Mouse (Mus musculus): Measurements from ENCODE around the gene Mrps18a. TPM values are rescaled to one million over a fixed set of nuclear protein-coding genes. Genes with fewer than 3 reads are reported as not detected.

Gene Mrps18a
- polyA plus RNA-seq, 1 experiment from 2014 or later, result 143 TPM

DNA sequence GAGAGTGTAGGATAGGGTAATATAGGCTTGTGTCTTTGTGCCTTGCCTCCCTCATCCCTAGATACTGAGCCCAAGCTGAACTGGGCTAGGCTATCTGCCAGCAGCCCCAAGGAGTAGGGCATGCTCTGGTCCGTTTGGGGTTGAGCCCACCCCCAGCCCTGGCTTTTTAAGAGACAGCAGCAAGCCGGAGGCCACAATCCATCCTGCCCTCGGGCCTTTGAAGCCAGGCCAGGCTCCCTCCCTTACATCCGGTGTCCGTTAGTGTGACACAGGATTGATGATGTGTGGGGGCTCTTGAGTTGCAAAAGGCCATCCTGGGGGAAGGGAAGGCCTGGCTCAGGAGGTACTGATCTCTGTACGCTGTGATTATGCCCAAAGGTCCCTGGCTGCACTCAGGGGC is 15.8 kb downstream of the Mrps18a start:
- Histone ChIP-seq H3K9me3 (ENCODE audit: control insufficient read depth, low read length) (no peaks in the 10 kb centered on the region), H3K4me2 (no peak overlapping the region), H3K27ac (ENCODE audit: low read depth, low read length) (no peak overlapping the region), H3K36me3 (ENCODE audit: control insufficient read depth, insufficient read depth, low read length) (peaks cover 56% of the 10 kb centered on the region), H3K4me3 (ENCODE audit: low read depth, low read length) (no peak overlapping the region), H3K4me1 (replicated peaks; ENCODE audit: control insufficient read depth, insufficient read depth, low read length) (peaks cover 3% of the 10 kb centered on the region; the same call in 1 of the 2 replicates), H3K9ac (ENCODE audit: low read depth, low read length) (no peak overlapping the region), H3K27me3 (replicated peaks; ENCODE audit: control insufficient read depth, insufficient read depth, low read length) (no peaks in the 10 kb centered on the region)
- DNase-seq (ENCODE audit: low spot score) (no peak), ATAC-seq (replicated peaks; ENCODE audit: low FRiP score) (no peak)
- WGBS, result 76% methylated on average over 6 of the region's 6 CpGs

- Histone ChIP-seq H3K4me1 (replicated peaks; ENCODE audit: control insufficient read depth, insufficient read depth, low read length) (peaks cover 3% of the 10 kb centered on the region; the same call in 1 of the 2 replicates), H3K4me3 (ENCODE audit: low read depth, low read length) (no peak overlapping the region), H3K27me3 (replicated peaks; ENCODE audit: control insufficient read depth, insufficient read depth, low read length) (no peaks in the 10 kb centered on the region), H3K9ac (ENCODE audit: low read depth, low read length) (no peak overlapping the region), H3K4me2 (no peak overlapping the region), H3K27ac (ENCODE audit: low read depth, low read length) (no peak overlapping the region), H3K36me3 (ENCODE audit: control insufficient read depth, insufficient read depth, low read length) (peaks cover 49% of the 10 kb centered on the region), H3K9me3 (ENCODE audit: control insufficient read depth, low read length) (no peaks in the 10 kb centered on the region)
- 75% methylated on average over 6 of the region's 6 CpGs for WGBS
- DNase-seq (ENCODE audit: low spot score) (no peak), ATAC-seq (replicated peaks; ENCODE audit: low FRiP score) (no peak)
These were observed 17.2 kb downstream of the Mrps18a start for GRCm38 (mm10) chr17:46127814-46128493.

DNA sequence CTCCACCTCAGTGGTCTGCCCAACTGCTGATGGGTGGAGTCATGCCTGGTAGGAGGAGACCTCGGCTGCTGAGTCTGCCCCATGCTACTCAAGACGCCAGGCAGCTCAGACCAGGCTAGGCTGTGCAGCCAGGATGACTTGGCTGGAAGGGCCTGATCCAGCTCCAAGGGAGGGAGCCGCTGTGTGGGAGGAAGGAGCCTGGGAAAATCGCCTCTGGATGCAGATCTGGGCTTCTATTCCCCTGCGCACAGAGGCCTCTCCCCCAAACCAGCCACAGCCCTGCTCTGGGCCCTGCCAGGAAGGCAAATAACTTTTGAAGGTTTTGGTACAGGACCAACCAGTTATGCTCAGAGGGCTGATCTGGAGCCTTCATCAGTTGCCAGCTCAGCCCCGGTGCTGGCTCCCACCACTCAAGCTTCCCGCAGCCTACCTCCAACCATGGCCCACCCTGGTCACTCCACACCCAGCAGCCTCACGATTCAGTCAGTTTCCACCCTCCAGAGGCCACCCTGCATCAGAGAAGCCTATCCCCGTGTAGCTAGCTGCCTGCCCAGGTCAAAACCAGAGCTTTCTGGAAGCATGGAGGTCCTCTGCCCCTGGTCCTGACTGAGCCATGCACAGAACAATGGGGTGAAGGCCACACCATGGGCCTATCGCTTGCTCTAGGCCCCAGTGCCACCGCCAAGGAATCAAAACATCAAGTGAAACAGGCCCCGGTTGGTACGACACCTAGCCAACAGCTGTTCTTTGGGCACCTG is 19.1 kb downstream of the Mrps18a start:
- ATAC-seq (replicated peaks; ENCODE audit: low FRiP score) (no peak), DNase-seq (ENCODE audit: low spot score) (no peak)
- no peak overlapping the region for H3K4me2 ChIP-seq
- no peaks in the 10 kb centered on the region for H3K9me3 ChIP-seq (ENCODE audit: control insufficient read depth, low read length)
- peaks cover 3% of the 10 kb centered on the region; the same call in 1 of the 2 replicates for H3K4me1 ChIP-seq (replicated peaks; ENCODE audit: control insufficient read depth, insufficient read depth, low read length)
- WGBS, result 80% methylated on average over 13 of the region's 13 CpGs
- H3K27me3 ChIP-seq (replicated peaks; ENCODE audit: control insufficient read depth, insufficient read depth, low read length), result no peaks in the 10 kb centered on the region
- no peak overlapping the region for H3K9ac ChIP-seq (ENCODE audit: low read depth, low read length)
- peaks cover 31% of the 10 kb centered on the region for H3K36me3 ChIP-seq (ENCODE audit: control insufficient read depth, insufficient read depth, low read length)
- H3K4me3 ChIP-seq (ENCODE audit: low read depth, low read length), result no peak overlapping the region
- H3K27ac ChIP-seq (ENCODE audit: low read depth, low read length), result no peak overlapping the region

DNA sequence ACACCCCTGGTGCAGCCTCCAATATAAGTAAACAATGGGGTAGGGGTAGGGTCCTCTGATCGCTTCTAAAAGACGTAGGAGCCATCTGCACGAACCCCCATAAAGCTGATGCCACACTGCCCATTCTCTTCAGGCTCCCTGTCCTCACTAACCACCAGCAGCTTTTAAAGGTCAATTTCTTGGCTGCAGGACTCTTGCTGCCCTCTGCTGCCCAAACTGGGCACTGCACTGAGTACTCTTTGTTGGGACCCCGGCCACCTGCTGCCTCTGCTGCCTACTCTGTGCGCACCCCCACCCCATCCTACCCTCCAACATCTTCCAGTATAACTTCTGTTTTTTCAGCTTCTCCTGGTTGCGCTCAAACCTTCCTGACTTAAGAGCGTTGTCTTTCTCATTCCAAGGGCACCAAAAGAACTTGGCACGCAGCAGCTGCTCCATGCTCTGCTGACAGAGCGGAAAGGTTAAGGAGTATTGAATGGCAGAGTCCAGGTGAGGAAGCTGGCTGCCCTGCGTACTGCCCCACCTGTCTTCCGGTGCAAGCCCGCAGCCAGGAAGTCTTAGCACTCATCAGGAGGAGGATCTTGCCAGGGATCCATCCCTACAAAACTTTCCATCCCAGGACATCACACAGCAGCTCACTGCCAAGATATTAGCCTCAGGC is 21.4 kb downstream of the Mrps18a start:
- peak; percentile 67 for DNase-seq (ENCODE audit: low spot score)
- Histone ChIP-seq H3K4me1 (replicated peaks; ENCODE audit: control insufficient read depth, insufficient read depth, low read length) (no peaks in the 10 kb centered on the region; the same call in 1 of the 2 replicates), H3K4me2 (no peak overlapping the region), H3K9me3 (ENCODE audit: control insufficient read depth, low read length) (no peaks in the 10 kb centered on the region), H3K27me3 (replicated peaks; ENCODE audit: control insufficient read depth, insufficient read depth, low read length) (no peaks in the 10 kb centered on the region), H3K4me3 (ENCODE audit: low read depth, low read length) (no peak overlapping the region), H3K36me3 (ENCODE audit: control insufficient read depth, insufficient read depth, low read length) (peaks cover 16% of the 10 kb centered on the region; the same call in 1 of the 2 replicates), H3K27ac (ENCODE audit: low read depth, low read length) (no peak overlapping the region), H3K9ac (ENCODE audit: low read depth, low read length) (no peak overlapping the region)
- 18% methylated on average over 12 of the region's 12 CpGs for WGBS
- no peak for ATAC-seq (replicated peaks; ENCODE audit: low FRiP score)

DNA sequence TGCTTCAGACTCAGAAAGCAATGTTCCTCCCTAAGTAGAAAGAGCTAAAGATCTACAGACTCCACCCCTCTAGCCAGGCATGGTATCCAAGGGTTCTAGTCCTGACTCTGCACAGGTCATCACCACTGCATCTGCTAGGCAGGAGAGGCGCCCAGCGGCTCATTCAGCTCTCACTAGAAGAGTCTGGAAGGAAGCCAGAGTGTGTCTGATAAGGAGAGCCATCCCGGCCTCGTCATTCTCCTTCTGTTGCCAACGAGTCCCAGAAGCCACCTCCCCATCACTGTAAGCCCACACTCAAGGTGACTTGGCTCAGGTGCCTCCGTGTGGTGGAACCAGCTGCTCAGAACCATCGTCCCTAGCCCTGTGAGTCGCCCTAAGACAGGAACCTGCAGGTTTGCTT is 22.1 kb downstream of the Mrps18a start:
- Histone ChIP-seq H3K9me3 (ENCODE audit: control insufficient read depth, low read length) (no peaks in the 10 kb centered on the region), H3K27ac (ENCODE audit: low read depth, low read length) (no peak overlapping the region), H3K36me3 (ENCODE audit: control insufficient read depth, insufficient read depth, low read length) (peaks cover 14% of the 10 kb centered on the region; the same call in 1 of the 2 replicates), H3K27me3 (replicated peaks; ENCODE audit: control insufficient read depth, insufficient read depth, low read length) (no peaks in the 10 kb centered on the region), H3K4me1 (replicated peaks; ENCODE audit: control insufficient read depth, insufficient read depth, low read length) (no peaks in the 10 kb centered on the region; the same call in 1 of the 2 replicates), H3K9ac (ENCODE audit: low read depth, low read length) (no peak overlapping the region), H3K4me3 (ENCODE audit: low read depth, low read length) (no peak overlapping the region), H3K4me2 (no peak overlapping the region)
- ATAC-seq (replicated peaks; ENCODE audit: low FRiP score) (no peak), DNase-seq (ENCODE audit: low spot score) (no peak)
- WGBS, result 47% methylated on average over 8 of the region's 8 CpGs

GRCm38 (mm10) chr17:46138563-46139236 is 27.9 kb downstream of the Mrps18a start:
- no peaks in the 10 kb centered on the region for H3K9me3 ChIP-seq (ENCODE audit: control insufficient read depth, low read length)
- WGBS, result 51% methylated on average over 8 of the region's 8 CpGs
- no peaks in the 10 kb centered on the region for H3K27me3 ChIP-seq (replicated peaks; ENCODE audit: control insufficient read depth, insufficient read depth, low read length)
- H3K4me3 ChIP-seq (ENCODE audit: low read depth, low read length), result no peak overlapping the region
- 0 out of 2 replicates have a peak, but pooled peaks cover 4% of the 10 kb centered on the region for H3K4me1 ChIP-seq (replicated peaks; ENCODE audit: control insufficient read depth, insufficient read depth, low read length)
- ATAC-seq (replicated peaks; ENCODE audit: low FRiP score) (no peak), DNase-seq (ENCODE audit: low spot score) (no peak)
- H3K27ac ChIP-seq (ENCODE audit: low read depth, low read length), result no peak overlapping the region
- no peak overlapping the region for H3K4me2 ChIP-seq
- no peak overlapping the region for H3K9ac ChIP-seq (ENCODE audit: low read depth, low read length)
- no peaks in the 10 kb centered on the region for H3K36me3 ChIP-seq (ENCODE audit: control insufficient read depth, insufficient read depth, low read length)

- no peaks in the 10 kb centered on the region for H3K36me3 ChIP-seq (ENCODE audit: control insufficient read depth, insufficient read depth, low read length)
- ATAC-seq (replicated peaks; ENCODE audit: low FRiP score) (no peak), DNase-seq (ENCODE audit: low spot score) (no peak)
- peaks cover 8% of the 10 kb centered on the region for H3K4me1 ChIP-seq (replicated peaks; ENCODE audit: control insufficient read depth, insufficient read depth, low read length)
- no peak overlapping the region for H3K9ac ChIP-seq (ENCODE audit: low read depth, low read length)
- 76% methylated on average over 3 of the region's 3 CpGs for WGBS
- H3K9me3 ChIP-seq (ENCODE audit: control insufficient read depth, low read length), result no peaks in the 10 kb centered on the region
- H3K27ac ChIP-seq (ENCODE audit: low read depth, low read length), result no peak overlapping the region
- no peaks in the 10 kb centered on the region for H3K27me3 ChIP-seq (replicated peaks; ENCODE audit: control insufficient read depth, insufficient read depth, low read length)
- H3K4me3 ChIP-seq (ENCODE audit: low read depth, low read length), result no peak overlapping the region
- H3K4me2 ChIP-seq, result no peak overlapping the region
These were observed 29.1 kb downstream of the Mrps18a start for GRCm38 (mm10) chr17:46139872-46140271.
